8 mouse cellular contexts compared by ENCODE assay signal in genomic region chr11:87108409-87108754, GRCm38 (mm10). TPM values are rescaled to one million over a fixed set of nuclear protein-coding genes. Genes with fewer than 3 reads are reported as not detected.
DNase-seq lines count a peak whose midpoint lies in the region; ATAC-seq lines count a peak whose summit lies in the region.

Gene Prr11, minus strand, starts transcription at chr11:87108708.

- 0% methylated on average over 14 of the region's 14 CpGs for WGBS in kidney, embryonic 14.5 days
- WGBS in hindbrain, embryonic 15.5 days = 0% methylated on average over 14 of the region's 14 CpGs
- WGBS in midbrain, embryonic 14.5 days = 0% methylated on average over 14 of the region's 14 CpGs

- peaks cover 39% of the 10 kb centered on the region for H3K36me3 ChIP-seq in kidney, embryonic 14.5 days (ENCODE audit: control insufficient read depth, insufficient read depth, low read length)
- no peaks in the 10 kb centered on the region for H3K36me3 ChIP-seq in hindbrain, embryonic 15.5 days
- H3K36me3 ChIP-seq in midbrain, embryonic 14.5 days (ENCODE audit: control insufficient read depth, insufficient read depth, low read length) = peaks cover 20% of the 10 kb centered on the region

- no peaks in the 10 kb centered on the region for H3K27me3 ChIP-seq in kidney, embryonic 14.5 days (ENCODE audit: control insufficient read depth, insufficient read depth, low read length)
- no peaks in the 10 kb centered on the region for H3K27me3 ChIP-seq in hindbrain, embryonic 15.5 days
- H3K27me3 ChIP-seq in midbrain, embryonic 14.5 days (ENCODE audit: control insufficient read depth, insufficient read depth, low read length) = no peaks in the 10 kb centered on the region

- H3K27ac ChIP-seq in kidney, embryonic 14.5 days (ENCODE audit: low read depth, low read length) = peak within 1 kb of the TSS; percentile 99
- peak within 1 kb of the TSS; percentile 96 for H3K27ac ChIP-seq in hindbrain, embryonic 15.5 days (replicated peaks)
- H3K27ac ChIP-seq in midbrain, embryonic 14.5 days (replicated peaks; ENCODE audit: low read depth, low read length) = peak within 1 kb of the TSS; percentile 86

- ATAC-seq in kidney, embryonic 14.5 days (ENCODE audit: low FRiP score, low TSS enrichment) = no peak
- no peak for ATAC-seq in common myeloid progenitor, adult 5-6 weeks (replicated peaks; ENCODE audit: low read depth, poor library complexity, severe bottlenecking)
- ATAC-seq in hindbrain, embryonic 15.5 days (ENCODE audit: low FRiP score, low read depth) = no peak
- no peak for ATAC-seq in midbrain, embryonic 14.5 days (ENCODE audit: low FRiP score, low TSS enrichment)

- DNase-seq in kidney, postnatal 4 days = no peak
- no peak for DNase-seq in midbrain, embryonic 14.5 days
- no peak for DNase-seq in urinary bladder, postnatal 10 days (ENCODE audit: low spot score)
- DNase-seq in retina, embryonic 14.5 days (ENCODE audit: low spot score) = no peak
- no peak for DNase-seq in cerebellum, postnatal 36 days

- H3K4me1 ChIP-seq in kidney, embryonic 14.5 days (ENCODE audit: control insufficient read depth, insufficient read depth, low read length) = peaks cover 11% of the 10 kb centered on the region; the same call in 1 of the 2 replicates
- H3K4me1 ChIP-seq in hindbrain, embryonic 15.5 days (replicated peaks) = peaks cover 24% of the 10 kb centered on the region
- H3K4me1 ChIP-seq in midbrain, embryonic 14.5 days (ENCODE audit: control insufficient read depth, insufficient read depth, low read length) = peaks cover 14% of the 10 kb centered on the region

- H3K9me3 ChIP-seq in kidney, embryonic 14.5 days (ENCODE audit: control insufficient read depth, low read length) = no peaks in the 10 kb centered on the region
- H3K9me3 ChIP-seq in hindbrain, embryonic 15.5 days = no peaks in the 10 kb centered on the region
- H3K9me3 ChIP-seq in midbrain, embryonic 14.5 days (ENCODE audit: control insufficient read depth, low read length) = no peaks in the 10 kb centered on the region

- peak within 1 kb of the TSS; percentile 60 for H3K4me2 ChIP-seq in kidney, embryonic 14.5 days (replicated peaks; ENCODE audit: low read depth, low read length)
- peak within 1 kb of the TSS; percentile 68 for H3K4me2 ChIP-seq in hindbrain, embryonic 15.5 days
- H3K4me2 ChIP-seq in midbrain, embryonic 14.5 days (ENCODE audit: low read length) = peak within 1 kb of the TSS; percentile 72

- peak within 1 kb of the TSS; percentile 94 for H3K9ac ChIP-seq in kidney, embryonic 14.5 days (ENCODE audit: low read depth, low read length)
- peak within 1 kb of the TSS; percentile 87 for H3K9ac ChIP-seq in hindbrain, embryonic 15.5 days
- H3K9ac ChIP-seq in midbrain, embryonic 14.5 days (replicated peaks; ENCODE audit: low read length) = peak within 1 kb of the TSS; percentile 91

- H3K4me3 ChIP-seq in kidney, embryonic 14.5 days (ENCODE audit: low read length) = peak within 1 kb of the TSS; percentile 87
- H3K4me3 ChIP-seq in hindbrain, embryonic 15.5 days = peak within 1 kb of the TSS; percentile 86
- H3K4me3 ChIP-seq in midbrain, embryonic 14.5 days (replicated peaks; ENCODE audit: low read depth, low read length) = peak within 1 kb of the TSS; percentile 92

RNA-seq across cellular contexts. Expression of gene Prr11, which starts in this region (rescaled TPM):
- 9.2 and 20.5 TPM in 2 replicates for polyA plus RNA-seq in kidney, embryonic 14.5 days (2014; fragmentation: Nextera tagmentation; extraction: Ambion mirVana)
- 16.3 and 17.2 TPM in 2 replicates for total RNA-seq in common myeloid progenitor, adult 5-6 weeks (2017)
- 2.4 and 3.0 TPM in 2 replicates for polyA plus RNA-seq in hindbrain, embryonic 15.5 days (2015; fragmentation: Nextera tagmentation; extraction: Ambion mirVana)
- polyA plus RNA-seq in midbrain, embryonic 14.5 days (2014; fragmentation: Nextera tagmentation; extraction: Ambion mirVana) = 2.2 and 3.9 TPM in 2 replicates
